Mouse (Mus musculus) limb, embryonic 12.5 days (tissue): Measurements from ENCODE around the gene Lhx1. TPM values are rescaled to one million over a fixed set of nuclear protein-coding genes. Genes with fewer than 3 reads are reported as not detected.

ENCODE experiments used
- ATAC-seq: fragments of 200-750 bp; cut with Nextera tagmentation; 2 replicates; pipeline ENCODE4 v1.8.0; 2017; ENCODE audit warnings: low read depth, moderate TSS enrichment; ENCODE audit not compliant: insufficient number of reproducible peaks, insufficient read depth, low FRiP score, low TSS enrichment
- H3K27ac ChIP-seq: fragments of 300-500 bp; sonication (generic); 2 replicates; pipeline ENCODE4 v1.5.1; 2016; ENCODE audit warnings: mild to moderate bottlenecking, moderate library complexity
- H3K27me3 ChIP-seq: fragments of 300-500 bp; sonication (generic); 2 replicates; pipeline ENCODE4 v1.6.1; 2016; ENCODE audit warnings: mild to moderate bottlenecking, moderate library complexity
- H3K36me3 ChIP-seq: fragments of 300-500 bp; sonication (generic); 2 replicates; pipeline ENCODE4 v1.6.1; 2016; ENCODE audit warnings: mild to moderate bottlenecking, moderate library complexity
- H3K4me1 ChIP-seq: fragments of 300-500 bp; sonication (generic); replicated peaks from 2 replicates; pipeline ENCODE4 v1.6.1; 2016
- H3K4me2 ChIP-seq: fragments of 300-500 bp; sonication (generic); 2 replicates; pipeline ENCODE4 v1.6.1; 2016; ENCODE audit warnings: mild to moderate bottlenecking, moderate library complexity
- H3K4me3 ChIP-seq: fragments of 300-500 bp; sonication (generic); replicated peaks from 2 replicates; pipeline ENCODE4 v1.5.1; 2016; ENCODE audit warnings: mild to moderate bottlenecking
- H3K9ac ChIP-seq: fragments of 300-500 bp; sonication (generic); replicated peaks from 2 replicates; pipeline ENCODE4 v1.6.1; 2016; ENCODE audit warnings: mild to moderate bottlenecking, moderate library complexity
- H3K9me3 ChIP-seq: fragments of 300-500 bp; sonication (generic); 2 replicates; pipeline ENCODE4 v1.6.1; 2016; ENCODE audit warnings: mild to moderate bottlenecking, moderate library complexity
- WGBS: fragments of 180-500 bp; shearing (Covaris S2); methylation state at CpG from one replicate; pipeline ENCODE4 v1.1.7; 2016; 5-methylcytosine and 5-hydroxymethylcytosine counted together
- polyA plus RNA-seq: library from polyadenylated mRNA; unstranded; fragments of >200 nt; fragmentation: Nextera tagmentation; extraction: Ambion mirVana; gene quantifications from 2 replicates; pipeline ENCODE4 v1.2.1, GENCODE M21; 2016

Gene Lhx1
- polyA plus RNA-seq, 1 experiment from 2014 or later: not detected

GRCm38 (mm10) chr11:84475991-84476390, 49.3 kb downstream of the Lhx1 start:
- Histone ChIP-seq H3K4me3 (no peak overlapping the region), H3K9ac (no peak overlapping the region), H3K4me1 (no peaks in the 10 kb centered on the region), H3K36me3 (peaks cover 8% of the 10 kb centered on the region), H3K4me2 (no peak overlapping the region), H3K9me3 (no peaks in the 10 kb centered on the region), H3K27me3 (no peaks in the 10 kb centered on the region), H3K27ac (no peak overlapping the region)
- ATAC-seq: no peak
- WGBS: 91% methylated on average over 4 of the region's 4 CpGs

GRCm38 (mm10) chr11:84473093-84473667, 52.2 kb downstream of the Lhx1 start:
- 83% methylated on average over 4 of the region's 4 CpGs for WGBS
- H3K27ac ChIP-seq: no peak overlapping the region
- H3K4me3 ChIP-seq: no peak overlapping the region
- H3K4me2 ChIP-seq: no peak overlapping the region
- H3K36me3 ChIP-seq: peaks cover 19% of the 10 kb centered on the region
- H3K4me1 ChIP-seq: no peaks in the 10 kb centered on the region
- no peak overlapping the region for H3K9ac ChIP-seq
- H3K9me3 ChIP-seq: no peaks in the 10 kb centered on the region
- no peaks in the 10 kb centered on the region for H3K27me3 ChIP-seq
- no peak for ATAC-seq

Other genes starting within 250 kb of the Lhx1 start
- 46.7 and 54.5 TPM in 2 replicates for gene Aatf, start 12.0 kb downstream of the Lhx1 start, polyA plus RNA-seq